Mouse (Mus musculus) stomach, postnatal 0 days (tissue): ENCODE measurements at regions not wholly inside any gene's neighbourhood (a gene's known extent, or its start where the extent isn't known, plus 50 kb on each side); places are given as distances from the start of the nearest gene placed in this dataset.
"Not testable (repeated sequence)": the region's sequence is repeated elsewhere in the genome, so short reads cannot be mapped to it uniquely, and the experiment has no call there.

Source experiments
- CTCF ChIP-seq: IDR thresholded peaks from 2 replicates; pipeline ENCODE4 v1.5.1; 2016; ENCODE audit warnings: antibody characterized with exemption, low read depth, mild to moderate bottlenecking, moderate library complexity
- EP300 ChIP-seq: optimal IDR thresholded peaks from 2 replicates; pipeline ENCODE3; 2016; ENCODE audit warnings: antibody characterized with exemption

DNA sequence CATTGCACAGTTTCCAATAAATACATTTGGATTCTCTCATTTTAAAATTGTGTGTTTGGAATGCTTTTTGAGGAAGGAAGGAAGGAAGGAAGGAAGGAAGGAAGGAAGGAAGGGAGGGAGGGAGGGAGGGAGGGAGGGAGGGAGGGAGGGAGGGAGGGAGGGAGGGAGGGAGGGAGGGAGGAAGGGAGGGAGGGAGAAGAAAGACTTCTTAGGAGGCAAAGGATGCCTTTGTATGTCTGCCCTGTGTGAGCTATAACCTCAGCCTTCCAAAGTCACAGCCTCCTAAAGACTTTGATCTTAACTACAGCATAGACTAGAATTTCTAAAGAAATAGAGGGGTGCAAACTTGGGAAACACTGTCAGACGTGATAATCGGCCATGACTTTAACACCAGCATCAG is 182.5 kb upstream of the Bmp4 start:
- TF ChIP-seq CTCF, EP300: not testable (repeated sequence)
